Mouse (Mus musculus) megakaryocyte progenitor cell, adult 5-6 weeks (primary cell): Measurements from ENCODE around the gene Lrrc14b. TPM values are rescaled to one million over a fixed set of nuclear protein-coding genes. Genes with fewer than 3 reads are reported as not detected.

Experiments
- total RNA-seq, 2 experiments: library from RNA; stranded (forward) in 1 of 2; stranded (reverse) in 1 of 2; fragments of 157-497, 149-512 nt in 1 of 2; fragments of 200-1000 nt in 1 of 2; gene quantifications; 2 replicates each; pipeline versions ENCODE4 v1.2.3 to v1.2.4; 2015 to 2017

The Lrrc14b gene
- total RNA-seq, 2 experiments from 2014 or later: not detected

Other genes starting within 250 kb of the Lrrc14b start
- gene Slc9a3, start 242.5 kb downstream of the Lrrc14b start, total RNA-seq (2015): not detected in 2 replicates
- not detected in 2 replicates for gene Slc9a3, start 242.5 kb downstream of the Lrrc14b start, total RNA-seq (2017)
- gene Exoc3, start 155.3 kb downstream of the Lrrc14b start, total RNA-seq (2015): 19.5 and 24.5 TPM in 2 replicates
- gene Exoc3, start 155.3 kb downstream of the Lrrc14b start, total RNA-seq (2017): 27.9 and 43.2 TPM in 2 replicates
- 0.02 and 0.51 TPM in 2 replicates for gene Ahrr, start 71.7 kb downstream of the Lrrc14b start, total RNA-seq (2015)
- gene Ahrr, start 71.7 kb downstream of the Lrrc14b start, total RNA-seq (2017): 0.25 and 0.34 TPM in 2 replicates
- gene Pdcd6, start 46.4 kb downstream of the Lrrc14b start, total RNA-seq (2015): 160 and 162 TPM in 2 replicates
- gene Pdcd6, start 46.4 kb downstream of the Lrrc14b start, total RNA-seq (2017): 112 and 116 TPM in 2 replicates
- gene Sdha, start 13.7 kb downstream of the Lrrc14b start, total RNA-seq (2015): 227 and 229 TPM in 2 replicates
- 304 and 374 TPM in 2 replicates for gene Sdha, start 13.7 kb downstream of the Lrrc14b start, total RNA-seq (2017)
- gene Ccdc127, start 13.7 kb downstream of the Lrrc14b start, total RNA-seq (2015): 43.0 and 45.9 TPM in 2 replicates
- 39.0 and 78.5 TPM in 2 replicates for gene Ccdc127, start 13.7 kb downstream of the Lrrc14b start, total RNA-seq (2017)
- 3.6 and 7.1 TPM in 2 replicates for gene Zfp72, start 26.8 kb upstream of the Lrrc14b start, total RNA-seq (2015)
- 5.4 and 8.7 TPM in 2 replicates for gene Zfp72, start 26.8 kb upstream of the Lrrc14b start, total RNA-seq (2017)
- gene Ftl1-ps1, start 35.7 kb upstream of the Lrrc14b start, total RNA-seq (2015): 79.9 and 83.8 TPM in 2 replicates
- 14.8 and 15.2 TPM in 2 replicates for gene Ftl1-ps1, start 35.7 kb upstream of the Lrrc14b start, total RNA-seq (2017)
- 20.5 and 23.0 TPM in 2 replicates for gene Zfp825, start 130.0 kb upstream of the Lrrc14b start, total RNA-seq (2015)
- gene Zfp825, start 130.0 kb upstream of the Lrrc14b start, total RNA-seq (2017): 7.1 and 8.2 TPM in 2 replicates